Mouse (Mus musculus) heart, postnatal 0 days (tissue): ENCODE measurements around the gene Eef2. TPM values are rescaled to one million over a fixed set of nuclear protein-coding genes. Genes with fewer than 3 reads are reported as not detected.

Experiments
- ATAC-seq: fragments of 200-750 bp; cut with Nextera tagmentation; 2 replicates; pipeline ENCODE4 v1.8.0; 2017; ENCODE audit warnings: low read depth, moderate number of reproducible peaks, moderate library complexity; ENCODE audit not compliant: insufficient read depth
- DNase-seq: peaks from one replicate; pipeline ENCODE4 v3.0.0-alpha.2; 2016; ENCODE audit warnings: low spot score
- H3K27ac ChIP-seq: fragments of 300-500 bp; sonication (generic); 2 replicates; pipeline ENCODE4 v1.5.1; 2014; ENCODE audit warnings: low read depth, mild to moderate bottlenecking
- H3K27me3 ChIP-seq: fragments of 300-500 bp; sonication (generic); 2 replicates; pipeline ENCODE4 v1.6.1; 2014; ENCODE audit warnings: low read length, mixed read lengths; ENCODE audit not compliant: control insufficient read depth, insufficient read depth
- H3K36me3 ChIP-seq: fragments of 300-500 bp; sonication (generic); replicated peaks from 2 replicates; pipeline ENCODE4 v1.6.1; 2014; ENCODE audit warnings: low read length, mixed read lengths; ENCODE audit not compliant: control insufficient read depth, insufficient read depth
- H3K4me1 ChIP-seq: fragments of 300-500 bp; sonication (generic); 2 replicates; pipeline ENCODE4 v1.6.1; 2014; ENCODE audit warnings: antibody characterized with exemption; ENCODE audit not compliant: control insufficient read depth, insufficient read depth
- H3K4me2 ChIP-seq: fragments of 300-500 bp; sonication (generic); 2 replicates; pipeline ENCODE4 v1.6.1; 2014; ENCODE audit warnings: low read depth, mild to moderate bottlenecking, low read length, moderate library complexity
- H3K4me3 ChIP-seq: fragments of 300-500 bp; sonication (generic); 2 replicates; pipeline ENCODE4 v1.5.1; 2014; ENCODE audit warnings: low read depth, low read length
- H3K9ac ChIP-seq: fragments of 300-500 bp; sonication (generic); replicated peaks from 2 replicates; pipeline ENCODE4 v1.6.1; 2014; ENCODE audit warnings: low read depth, low read length, mixed read lengths
- H3K9me3 ChIP-seq: fragments of 300-500 bp; sonication (generic); replicated peaks from 2 replicates; pipeline ENCODE4 v1.6.1; 2016; ENCODE audit warnings: low read length; ENCODE audit not compliant: control insufficient read depth
- CTCF ChIP-seq: IDR thresholded peaks from 2 replicates; pipeline ENCODE4 v1.5.1; 2016; ENCODE audit warnings: antibody characterized with exemption, control low read depth, low read depth
- EP300 ChIP-seq: IDR thresholded peaks from 2 replicates; pipeline ENCODE4 v1.6.1; 2016; ENCODE audit warnings: antibody characterized with exemption, low read depth
- WGBS: fragments of 180-500 bp; shearing (Covaris S2); extraction: QIAGEN DNeasy Blood & Tissue Kit; methylation state at CpG from one replicate; pipeline ENCODE4 v1.1.7; 2014; 5-methylcytosine and 5-hydroxymethylcytosine counted together
- polyA plus RNA-seq: library from polyadenylated mRNA; unstranded; fragments of >200 nt; fragmentation: Nextera tagmentation; extraction: Ambion mirVana; gene quantifications from 2 replicates; pipeline ENCODE4 v1.2.1, GENCODE M21; 2015
- total RNA-seq: library from RNA; depleted of rRNA; stranded (reverse); fragments of >200 nt; gene quantifications from 2 replicates; pipeline ENCODE4 v1.2.3, GENCODE M21; 2014; ENCODE audit warnings: low replicate concordance; rRNA removed

Gene Eef2
- total and polyA plus RNA-seq, 2 experiments from 2014 or later = 370 to 1,828 TPM

DNA sequence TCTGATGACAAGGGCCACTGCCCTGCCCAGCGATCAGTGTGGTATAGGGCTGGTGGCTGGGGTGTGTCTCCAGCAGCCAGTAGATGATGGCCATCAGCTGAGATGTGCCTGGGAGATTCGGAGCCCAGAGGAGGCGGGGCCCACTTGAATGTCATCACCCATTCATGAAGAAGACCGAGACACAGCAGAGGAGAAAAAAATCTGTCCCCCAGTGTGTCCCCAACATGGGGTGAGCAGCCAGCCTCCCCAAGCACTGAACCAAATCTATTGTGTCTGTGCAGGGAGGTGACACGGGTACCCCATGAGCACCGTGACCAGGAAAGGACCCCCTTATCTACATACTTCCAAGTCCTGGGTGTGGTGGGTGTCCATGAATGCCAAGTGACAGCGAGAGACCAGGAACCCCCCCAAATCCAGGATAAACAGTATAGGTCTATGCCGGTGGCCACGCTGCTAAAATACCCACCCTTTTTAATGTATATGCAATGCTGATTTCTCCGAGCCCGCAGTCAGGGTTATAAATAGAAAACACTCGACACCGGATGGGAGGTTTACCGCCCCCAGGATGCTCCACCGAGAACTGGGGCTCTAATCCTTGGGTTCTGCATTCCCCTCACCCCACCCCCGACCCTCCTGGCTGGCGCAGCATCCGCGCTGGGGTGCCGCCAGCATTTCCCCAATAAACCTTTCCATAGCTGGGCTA lies 53.5 kb downstream of the Eef2 start:
- Histone ChIP-seq H3K27me3 (peaks cover 37% of the 10 kb centered on the region), H3K9ac (no peak overlapping the region), H3K4me3 (peak overlapping the region; percentile 2; the same call in 1 of the 2 replicates), H3K36me3 (no peaks in the 10 kb centered on the region), H3K4me1 (peaks cover 13% of the 10 kb centered on the region), H3K4me2 (peak overlapping the region; percentile 26; the same call in 1 of the 2 replicates), H3K9me3 (no peaks in the 10 kb centered on the region), H3K27ac (no peak overlapping the region)
- ATAC-seq = no peak
- no peak for DNase-seq
- TF ChIP-seq EP300 = no peak
- TF ChIP-seq CTCF = no peak
- WGBS = 10% methylated on average over 20 of the region's 20 CpGs

- Histone ChIP-seq H3K4me3 (peak within 1 kb of the TSS; percentile 2; the same call in 1 of the 2 replicates), H3K27me3 (peaks cover 37% of the 10 kb centered on the region), H3K9ac (no peak within 1 kb of the TSS), H3K27ac (no peak within 1 kb of the TSS), H3K4me2 (peak within 1 kb of the TSS; percentile 26; the same call in 1 of the 2 replicates), H3K4me1 (peaks cover 13% of the 10 kb centered on the region), H3K9me3 (no peaks in the 10 kb centered on the region), H3K36me3 (no peaks in the 10 kb centered on the region)
- WGBS = 10% methylated on average over 27 of the region's 27 CpGs
- ATAC-seq (no peak), DNase-seq (no peak)
- TF ChIP-seq CTCF (peak; percentile 42), EP300 (no peak)
These were observed 54.3 kb downstream of the Eef2 start, which contains the start of gene Atcay for GRCm38 (mm10) chr10:81230438-81231332. Gene Atcay, minus strand, starts transcription at chr10:81230833.

GRCm38 (mm10) chr10:81231436-81231835 lies 55.0 kb downstream of the Eef2 start:
- Histone ChIP-seq H3K4me1 (peaks cover 13% of the 10 kb centered on the region), H3K9ac (no peak overlapping the region), H3K27ac (no peak overlapping the region), H3K36me3 (no peaks in the 10 kb centered on the region), H3K4me3 (no peak overlapping the region), H3K9me3 (no peaks in the 10 kb centered on the region), H3K4me2 (no peak overlapping the region), H3K27me3 (peaks cover 37% of the 10 kb centered on the region)
- DNase-seq (no peak), ATAC-seq (no peak)
- no peak for TF ChIP-seq CTCF
- WGBS = 57% methylated on average over 7 of the region's 7 CpGs

Other genes starting within 250 kb of the Eef2 start
Only the 30 nearest of the 31 such genes appear.
- 0.11 and 0.93 TPM in 2 replicates for gene Gng7, start 161.7 kb upstream of the Eef2 start, total RNA-seq
- gene Gng7, start 161.7 kb upstream of the Eef2 start, polyA plus RNA-seq = 0.64 and 0.85 TPM in 2 replicates
- not detected in 2 replicates for gene Diras1, start 151.0 kb upstream of the Eef2 start, total RNA-seq
- gene Diras1, start 151.0 kb upstream of the Eef2 start, polyA plus RNA-seq = not detected in 2 replicates
- gene Slc39a3, start 139.2 kb upstream of the Eef2 start, total RNA-seq = 18.7 and 29.3 TPM in 2 replicates
- gene Slc39a3, start 139.2 kb upstream of the Eef2 start, polyA plus RNA-seq = 6.3 and 7.5 TPM in 2 replicates
- 98.1 and 152 TPM in 2 replicates for gene Sgta, start 116.5 kb upstream of the Eef2 start, total RNA-seq
- 134 and 137 TPM in 2 replicates for gene Sgta, start 116.5 kb upstream of the Eef2 start, polyA plus RNA-seq
- 23.6 and 31.2 TPM in 2 replicates for gene Thop1, start 106.6 kb upstream of the Eef2 start, total RNA-seq
- gene Thop1, start 106.6 kb upstream of the Eef2 start, polyA plus RNA-seq = 15.1 and 15.2 TPM in 2 replicates
- gene Creb3l3, start 77.8 kb upstream of the Eef2 start, total RNA-seq = 1.3 TPM in 1 of 2 replicates, not detected in the other
- 0.55 and 0.93 TPM in 2 replicates for gene Creb3l3, start 77.8 kb upstream of the Eef2 start, polyA plus RNA-seq
- gene Map2k2, start 70.7 kb upstream of the Eef2 start, total RNA-seq = 177 and 208 TPM in 2 replicates
- gene Map2k2, start 70.7 kb upstream of the Eef2 start, polyA plus RNA-seq = 130 and 133 TPM in 2 replicates
- gene Zbtb7a, start 41.4 kb upstream of the Eef2 start, total RNA-seq = 57.8 and 68.6 TPM in 2 replicates
- gene Zbtb7a, start 41.4 kb upstream of the Eef2 start, polyA plus RNA-seq = 27.8 and 32.3 TPM in 2 replicates
- 14.4 and 19.6 TPM in 2 replicates for gene Pias4, start 8.7 kb upstream of the Eef2 start, total RNA-seq
- gene Pias4, start 8.7 kb upstream of the Eef2 start, polyA plus RNA-seq = 19.8 and 20.7 TPM in 2 replicates
- 56.5 and 72.7 TPM in 2 replicates for gene Dapk3, start 6.4 kb downstream of the Eef2 start, total RNA-seq
- gene Dapk3, start 6.4 kb downstream of the Eef2 start, polyA plus RNA-seq = 29.0 and 31.7 TPM in 2 replicates
- not detected in 2 replicates for gene 4930442H23Rik, start 7.2 kb downstream of the Eef2 start, total RNA-seq
- 0.12 TPM in 1 of 2 replicates, not detected in the other for gene 4930442H23Rik, start 7.2 kb downstream of the Eef2 start, polyA plus RNA-seq
- gene Nmrk2, start 25.4 kb downstream of the Eef2 start, total RNA-seq = 30.5 and 35.2 TPM in 2 replicates
- gene Nmrk2, start 25.4 kb downstream of the Eef2 start, polyA plus RNA-seq = 13.0 and 14.2 TPM in 2 replicates
- gene Atcay, start 54.2 kb downstream of the Eef2 start, total RNA-seq = 0.58 TPM in 1 of 2 replicates, not detected in the other
- gene Atcay, start 54.2 kb downstream of the Eef2 start, polyA plus RNA-seq = 0.25 TPM in 2 replicates
- 7.0 and 10.2 TPM in 2 replicates for gene Zfr2, start 56.5 kb downstream of the Eef2 start, total RNA-seq
- 2.2 and 2.6 TPM in 2 replicates for gene Zfr2, start 56.5 kb downstream of the Eef2 start, polyA plus RNA-seq
- 0.31 and 0.66 TPM in 2 replicates for gene Matk, start 76.3 kb downstream of the Eef2 start, total RNA-seq
- 0.42 and 0.51 TPM in 2 replicates for gene Matk, start 76.3 kb downstream of the Eef2 start, polyA plus RNA-seq
- gene Mrpl54, start 90.3 kb downstream of the Eef2 start, total RNA-seq = 272 and 288 TPM in 2 replicates
- gene Mrpl54, start 90.3 kb downstream of the Eef2 start, polyA plus RNA-seq = 264 and 272 TPM in 2 replicates
- 84.8 and 114 TPM in 2 replicates for gene Apba3, start 90.3 kb downstream of the Eef2 start, total RNA-seq
- 45.2 and 46.1 TPM in 2 replicates for gene Apba3, start 90.3 kb downstream of the Eef2 start, polyA plus RNA-seq
- gene Tjp3, start 115.0 kb downstream of the Eef2 start, total RNA-seq = 0.12 and 2.3 TPM in 2 replicates
- gene Tjp3, start 115.0 kb downstream of the Eef2 start, polyA plus RNA-seq = 0.51 and 0.62 TPM in 2 replicates
- gene Pip5k1c, start 116.3 kb downstream of the Eef2 start, total RNA-seq = 38.5 and 44.3 TPM in 2 replicates
- 20.9 and 21.4 TPM in 2 replicates for gene Pip5k1c, start 116.3 kb downstream of the Eef2 start, polyA plus RNA-seq
- 14.3 and 14.9 TPM in 2 replicates for gene Cactin, start 144.5 kb downstream of the Eef2 start, total RNA-seq
- gene Cactin, start 144.5 kb downstream of the Eef2 start, polyA plus RNA-seq = 12.8 and 13.7 TPM in 2 replicates
- gene Tbxa2r, start 152.1 kb downstream of the Eef2 start, total RNA-seq = 4.7 and 10.5 TPM in 2 replicates
- gene Tbxa2r, start 152.1 kb downstream of the Eef2 start, polyA plus RNA-seq = 6.3 and 7.0 TPM in 2 replicates
- 0.08 and 0.12 TPM in 2 replicates for gene Gipc3, start 166.6 kb downstream of the Eef2 start, total RNA-seq
- 0.16 and 0.21 TPM in 2 replicates for gene Gipc3, start 166.6 kb downstream of the Eef2 start, polyA plus RNA-seq
- 63.9 and 80.7 TPM in 2 replicates for gene Hmg20b, start 173.8 kb downstream of the Eef2 start, total RNA-seq
- 92.3 and 94.5 TPM in 2 replicates for gene Hmg20b, start 173.8 kb downstream of the Eef2 start, polyA plus RNA-seq
- 20.2 and 30.5 TPM in 2 replicates for gene Mfsd12, start 180.9 kb downstream of the Eef2 start, total RNA-seq
- gene Mfsd12, start 180.9 kb downstream of the Eef2 start, polyA plus RNA-seq = 10.3 and 11.4 TPM in 2 replicates
- not detected in 2 replicates for gene 4930404N11Rik, start 189.2 kb downstream of the Eef2 start, total RNA-seq
- gene 4930404N11Rik, start 189.2 kb downstream of the Eef2 start, polyA plus RNA-seq = 0.68 and 1.0 TPM in 2 replicates
- gene Fzr1, start 201.9 kb downstream of the Eef2 start, total RNA-seq = 47.6 and 53.9 TPM in 2 replicates
- gene Fzr1, start 201.9 kb downstream of the Eef2 start, polyA plus RNA-seq = 45.8 and 48.4 TPM in 2 replicates
- 123 and 139 TPM in 2 replicates for gene Dohh, start 207.8 kb downstream of the Eef2 start, total RNA-seq
- 75.2 and 77.6 TPM in 2 replicates for gene Dohh, start 207.8 kb downstream of the Eef2 start, polyA plus RNA-seq
- gene Gm48551, start 207.8 kb downstream of the Eef2 start, total RNA-seq = 0.11 TPM in 1 of 2 replicates, not detected in the other
- 0.43 and 1.1 TPM in 2 replicates for gene Gm48551, start 207.8 kb downstream of the Eef2 start, polyA plus RNA-seq
- not detected in 2 replicates for gene Gm48552, start 212.4 kb downstream of the Eef2 start, total RNA-seq
- 0.45 and 0.70 TPM in 2 replicates for gene Gm48552, start 212.4 kb downstream of the Eef2 start, polyA plus RNA-seq
- gene Smim24, start 216.4 kb downstream of the Eef2 start, total RNA-seq = 6.6 and 7.8 TPM in 2 replicates
- gene Smim24, start 216.4 kb downstream of the Eef2 start, polyA plus RNA-seq = 3.3 and 3.8 TPM in 2 replicates